Mouse (Mus musculus) small intestine, adult 2 months (tissue): ENCODE results near the gene Ccdc62. TPM values are rescaled to one million over a fixed set of nuclear protein-coding genes. Genes with fewer than 3 reads are reported as not detected.

Experiments used
- H3K27ac ChIP-seq: fragments of 200-500 bp; 2 replicates; pipeline ENCODE4 v1.5.1; 2012; ENCODE audit warnings: low read depth, low read length, control low read depth, inconsistent platforms; ENCODE audit not compliant: insufficient read depth
- H3K27me3 ChIP-seq: fragments of 200-500 bp; 2 replicates; pipeline ENCODE4 v1.6.1; 2012; ENCODE audit warnings: mild to moderate bottlenecking, moderate library complexity, low read length, inconsistent platforms; ENCODE audit not compliant: control insufficient read depth, insufficient read depth
- H3K36me3 ChIP-seq: fragments of 200-500 bp; 2 replicates; pipeline ENCODE4 v1.6.1; 2012; ENCODE audit warnings: mild to moderate bottlenecking, low read length, control low read depth, inconsistent platforms; ENCODE audit not compliant: control insufficient read depth, insufficient read depth
- H3K4me1 ChIP-seq: fragments of 200-500 bp; 2 replicates; pipeline ENCODE4 v1.6.1; 2012; ENCODE audit warnings: low read length, inconsistent platforms, mixed read lengths; ENCODE audit not compliant: control insufficient read depth, insufficient read depth, insufficient read length
- H3K4me3 ChIP-seq: fragments of 200-500 bp; 2 replicates; pipeline ENCODE4 v1.5.1; 2012; ENCODE audit warnings: low read depth, mild to moderate bottlenecking, control low read depth, inconsistent platforms, low read length, moderate library complexity
- CTCF ChIP-seq: fragments of 200-500 bp; IDR thresholded peaks from 2 replicates; pipeline ENCODE4 v1.5.1; 2012; ENCODE audit warnings: low read depth, mild to moderate bottlenecking, control low read depth, inconsistent platforms, low read length, moderate library complexity, mixed read lengths; ENCODE audit not compliant: insufficient replicate concordance, insufficient read length; ENCODE audit errors: extremely low read depth
- POLR2A ChIP-seq: fragments of 200-500 bp; IDR thresholded peaks from 2 replicates; pipeline ENCODE4 v1.6.1; 2012; ENCODE audit warnings: low read depth, mild to moderate bottlenecking, control low read depth, inconsistent platforms, low read length, moderate library complexity
- WGBS: fragments of 180-500 bp; shearing (Covaris S2); methylation state at CpG from one replicate; pipeline ENCODE4 v1.1.7; 2018; 5-methylcytosine and 5-hydroxymethylcytosine counted together
- polyA plus RNA-seq: library from polyadenylated mRNA; depleted of rRNA; stranded (reverse); fragments of >200 nt; gene quantifications from 2 replicates; pipeline ENCODE4 v1.2.3, GENCODE M21; 2012

The Ccdc62 gene
- polyA plus RNA-seq, 1 experiment: 1.9 TPM

- peaks cover 5% of the 10 kb centered on the region; the same call in 1 of the 2 replicates for H3K36me3 ChIP-seq
- no peaks in the 10 kb centered on the region for H3K27me3 ChIP-seq
- 70% methylated on average over 5 of the region's 5 CpGs for whole genome bisulfite sequencing
- no peak overlapping the region for H3K4me3 ChIP-seq
- no peak for TF ChIP-seq CTCF
- TF ChIP-seq POLR2A: no peak
- peaks cover 24% of the 10 kb centered on the region for H3K4me1 ChIP-seq
- no peak overlapping the region for H3K27ac ChIP-seq
These were observed 47.7 kb downstream of the Ccdc62 start for GRCm38 (mm10) chr5:123978131-123978530.

DNA sequence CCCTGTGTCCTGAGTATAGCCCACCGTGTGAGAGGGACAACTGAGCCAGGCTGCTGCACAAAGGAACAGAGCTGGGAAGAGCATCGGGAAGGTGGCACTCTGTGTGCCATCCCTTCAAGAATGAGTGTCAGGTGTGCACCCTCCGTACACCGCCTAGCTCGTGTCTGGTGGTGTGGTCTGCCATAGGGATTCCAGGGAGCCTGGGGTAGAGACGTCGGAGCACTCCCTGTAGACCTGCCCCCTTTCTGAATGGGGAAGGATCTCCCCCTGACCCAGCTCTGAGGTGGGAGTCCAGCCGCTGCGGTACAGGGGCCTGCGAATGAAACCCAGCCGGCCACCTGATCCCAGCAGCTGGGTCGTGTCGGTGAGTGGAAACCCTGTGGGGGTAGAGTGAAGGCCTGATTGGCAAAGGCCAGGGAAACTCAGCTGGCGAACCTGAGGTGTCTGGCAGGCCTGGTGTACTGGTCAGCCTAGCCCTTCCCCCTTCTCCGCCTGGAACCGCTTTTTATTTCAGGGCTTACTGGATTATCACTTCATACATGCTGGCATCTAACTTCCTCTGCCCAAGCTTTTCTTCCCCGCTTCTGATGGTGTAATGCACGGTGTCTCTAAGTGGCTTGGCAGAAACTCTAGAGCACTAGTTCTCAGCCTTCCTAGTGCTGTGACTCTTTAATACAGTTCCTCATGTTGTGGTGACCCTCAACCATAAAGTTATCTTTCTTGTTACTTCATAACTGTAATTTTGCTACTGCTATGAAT lies 48.9 kb downstream of the Ccdc62 start:
- Histone ChIP-seq H3K27ac (no peak overlapping the region), H3K4me3 (no peak overlapping the region), H3K4me1 (peaks cover 23% of the 10 kb centered on the region), H3K36me3 (peaks cover 5% of the 10 kb centered on the region; the same call in 1 of the 2 replicates), H3K27me3 (no peaks in the 10 kb centered on the region)
- WGBS: 89% methylated on average over 18 of the region's 18 CpGs
- TF ChIP-seq POLR2A (no peak), CTCF (no peak)

DNA sequence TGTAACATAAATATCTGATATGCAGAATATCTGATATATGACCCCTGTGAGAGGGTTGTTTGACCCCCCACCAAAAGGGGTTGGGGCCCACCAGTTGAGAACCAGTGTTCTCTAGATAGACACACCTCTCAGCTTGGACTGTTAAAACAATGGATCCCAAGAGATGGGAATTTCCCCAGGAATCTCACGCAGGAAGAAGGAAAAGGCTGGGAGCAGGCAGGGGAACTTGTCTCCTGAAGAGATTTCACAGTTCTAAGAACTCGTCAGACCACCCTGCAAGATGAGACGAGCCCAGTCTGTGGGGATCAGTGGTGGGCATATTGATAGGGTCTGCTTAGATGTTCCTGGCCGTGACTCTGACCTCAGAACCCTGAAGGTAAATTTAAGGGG lies 49.5 kb downstream of the Ccdc62 start:
- peaks cover 25% of the 10 kb centered on the region for H3K4me1 ChIP-seq
- TF ChIP-seq POLR2A (no peak), CTCF (no peak)
- 68% methylated on average over 4 of the region's 4 CpGs for WGBS
- no peaks in the 10 kb centered on the region for H3K27me3 ChIP-seq
- H3K4me3 ChIP-seq: no peak overlapping the region
- H3K36me3 ChIP-seq: peaks cover 5% of the 10 kb centered on the region; the same call in 1 of the 2 replicates
- 0 out of 2 replicates have a peak overlapping the region, but pooled peaks have one; percentile 50 for H3K27ac ChIP-seq

GRCm38 (mm10) chr5:123980521-123981249 lies 50.2 kb downstream of the Ccdc62 start:
- 72% methylated on average over 9 of the region's 9 CpGs for WGBS
- H3K27ac ChIP-seq: peak overlapping the region; percentile 53; the same call in 1 of the 2 replicates
- H3K27me3 ChIP-seq: no peaks in the 10 kb centered on the region
- no peak for TF ChIP-seq POLR2A
- no peak for TF ChIP-seq CTCF
- peaks cover 28% of the 10 kb centered on the region for H3K4me1 ChIP-seq
- peaks cover 5% of the 10 kb centered on the region; the same call in 1 of the 2 replicates for H3K36me3 ChIP-seq
- H3K4me3 ChIP-seq: no peak overlapping the region

GRCm38 (mm10) chr5:123981250-123981554 lies 50.7 kb downstream of the Ccdc62 start:
- TF ChIP-seq POLR2A: no peak
- TF ChIP-seq CTCF: no peak
- Histone ChIP-seq H3K36me3 (peaks cover 5% of the 10 kb centered on the region; the same call in 1 of the 2 replicates), H3K27ac (peak overlapping the region; percentile 53; the same call in 1 of the 2 replicates), H3K4me1 (peaks cover 29% of the 10 kb centered on the region), H3K27me3 (no peaks in the 10 kb centered on the region), H3K4me3 (no peak overlapping the region)
- 47% methylated on average over 6 of the region's 6 CpGs for WGBS

DNA sequence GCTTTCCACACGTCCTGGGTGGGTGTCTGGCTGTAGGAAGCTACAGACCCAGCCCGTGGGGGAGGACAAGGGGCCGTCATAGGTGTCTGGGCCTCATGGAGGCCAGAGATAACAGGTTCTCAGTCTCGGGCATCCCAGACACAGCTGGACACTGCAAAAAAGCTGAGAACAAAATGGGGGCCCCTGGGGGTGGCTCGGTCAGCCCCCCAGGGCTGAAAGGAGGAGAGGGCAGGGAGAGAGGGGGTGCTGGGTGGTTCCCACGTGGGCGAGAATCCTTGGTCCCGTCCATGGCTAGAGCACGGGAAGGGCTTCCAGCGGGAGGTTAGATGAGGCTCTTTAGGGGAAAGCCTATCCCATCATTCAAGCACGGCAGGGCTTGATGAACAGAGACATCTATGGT lies 52.4 kb downstream of the Ccdc62 start:
- Histone ChIP-seq H3K27me3 (no peaks in the 10 kb centered on the region), H3K4me1 (peaks cover 32% of the 10 kb centered on the region), H3K27ac (no peak overlapping the region), H3K36me3 (peaks cover 5% of the 10 kb centered on the region; the same call in 1 of the 2 replicates), H3K4me3 (no peak overlapping the region)
- no peak for TF ChIP-seq CTCF
- no peak for TF ChIP-seq POLR2A
- 73% methylated on average over 11 of the region's 11 CpGs for WGBS

DNA sequence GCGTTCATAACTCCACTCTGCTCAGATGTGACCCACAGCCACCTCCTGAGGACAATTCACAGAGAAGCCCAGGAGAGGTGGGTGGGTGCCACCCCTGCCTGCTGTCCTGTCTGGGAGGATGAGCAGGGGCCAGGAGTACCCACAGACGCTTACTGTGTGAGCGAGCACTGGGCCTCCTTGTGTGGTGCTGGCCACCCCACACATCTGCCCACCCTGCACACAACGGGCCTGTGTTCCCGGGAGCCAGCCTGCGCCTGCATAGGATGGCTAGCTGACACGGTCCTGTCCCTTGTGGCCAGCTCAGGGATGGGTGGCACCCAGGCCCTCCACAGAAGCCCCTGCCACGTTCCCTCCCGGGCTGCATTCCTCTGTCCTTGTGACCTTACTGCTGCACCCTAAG lies 55.0 kb downstream of the Ccdc62 start:
- H3K4me1 ChIP-seq: peaks cover 34% of the 10 kb centered on the region
- H3K36me3 ChIP-seq: peaks cover 9% of the 10 kb centered on the region
- 91% methylated on average over 9 of the region's 9 CpGs for WGBS
- H3K4me3 ChIP-seq: no peak overlapping the region
- H3K27ac ChIP-seq: no peak overlapping the region
- TF ChIP-seq POLR2A (no peak), CTCF (no peak)
- no peaks in the 10 kb centered on the region for H3K27me3 ChIP-seq
